Mouse (Mus musculus) retina, embryonic 14.5 days (tissue): Measurements from ENCODE around the gene Wbp11.

Experiments used
- DNase-seq: peaks from one replicate; pipeline ENCODE4 v3.0.0-alpha.2; 2015; ENCODE audit warnings: low spot score

Gene Wbp11

GRCm38 (mm10) chr6:136835352-136835751, 7.3 kb upstream of the Wbp11 start, which contains the start of gene Smco3:
Smco3 (minus strand) TSS chr6:136835452.
- DNase-seq: no peak

- DNase-seq: no peak
Measured at GRCm38 (mm10) chr6:136831712-136832111, 3.7 kb upstream of the Wbp11 start.

- DNase-seq: no peak
Measured at GRCm38 (mm10) chr6:136828681-136829080, 648 bp upstream of the Wbp11 start.

GRCm38 (mm10) chr6:136827516-136827880, 535 bp downstream of the Wbp11 start, which contains the start of gene BC049715:
BC049715 (plus strand) TSS chr6:136827626.
- DNase-seq: no peak

GRCm38 (mm10) chr6:136827116-136827515, 917 bp downstream of the Wbp11 start:
- DNase-seq: no peak

- DNase-seq: no peak
Measured at GRCm38 (mm10) chr6:136824987-136825386, 3.0 kb downstream of the Wbp11 start.

- DNase-seq: no peak
Measured at GRCm38 (mm10) chr6:136821086-136821485, 6.9 kb downstream of the Wbp11 start.

GRCm38 (mm10) chr6:136820381-136820780, 7.7 kb downstream of the Wbp11 start:
- no peak for DNase-seq

GRCm38 (mm10) chr6:136817549-136817948, 10.5 kb downstream of the Wbp11 start:
- DNase-seq: no peak

- no peak for DNase-seq
Measured at GRCm38 (mm10) chr6:136816826-136817225, 11.2 kb downstream of the Wbp11 start.

- no peak for DNase-seq
Measured at GRCm38 (mm10) chr6:136815381-136815780, 12.7 kb downstream of the Wbp11 start.

- DNase-seq: no peak
Measured at GRCm38 (mm10) chr6:136813117-136813516, 14.9 kb downstream of the Wbp11 start.

GRCm38 (mm10) chr6:136811196-136811595, 16.8 kb downstream of the Wbp11 start:
- DNase-seq: no peak

- no peak for DNase-seq
Measured at GRCm38 (mm10) chr6:136809673-136810072, 18.4 kb downstream of the Wbp11 start.

GRCm38 (mm10) chr6:136809077-136809476, 19.0 kb downstream of the Wbp11 start:
- no peak for DNase-seq

GRCm38 (mm10) chr6:136808631-136809046, 19.4 kb downstream of the Wbp11 start:
- peak; percentile 11 for DNase-seq

- peak; percentile 97 for DNase-seq
Measured at GRCm38 (mm10) chr6:136808014-136808417, 20.0 kb downstream of the Wbp11 start, which contains the start of gene H2afj. H2afj (plus strand) TSS chr6:136808244.

- no peak for DNase-seq
Measured at GRCm38 (mm10) chr6:136807395-136808013, 20.5 kb downstream of the Wbp11 start.

GRCm38 (mm10) chr6:136806819-136807218, 21.2 kb downstream of the Wbp11 start:
- DNase-seq: no peak

GRCm38 (mm10) chr6:136805409-136805775, 22.6 kb downstream of the Wbp11 start:
- no peak for DNase-seq

- no peak for DNase-seq
Measured at GRCm38 (mm10) chr6:136804705-136805408, 23.2 kb downstream of the Wbp11 start.

- DNase-seq: peak; percentile 100
Measured at GRCm38 (mm10) chr6:136803739-136804633, 24.0 kb downstream of the Wbp11 start, which contains the start of gene Hist4h4. Hist4h4 (minus strand) TSS chr6:136804415.
